Mouse (Mus musculus) limb, embryonic 15.5 days (tissue): ENCODE measurements around the gene Mettl3. TPM values are rescaled to one million over a fixed set of nuclear protein-coding genes. Genes with fewer than 3 reads are reported as not detected.

Experiments
- ATAC-seq: fragments of 200-750 bp; cut with Nextera tagmentation; 2 replicates; pipeline ENCODE4 v1.8.0; 2017; ENCODE audit warnings: low read depth, moderate TSS enrichment; ENCODE audit not compliant: insufficient number of reproducible peaks, low FRiP score, low TSS enrichment
- H3K27ac ChIP-seq: fragments of 300-500 bp; sonication (generic); 2 replicates; pipeline ENCODE4 v1.5.1; 2015; ENCODE audit warnings: moderate library complexity, mild to moderate bottlenecking, inconsistent platforms
- H3K27me3 ChIP-seq: fragments of 300-500 bp; sonication (generic); 2 replicates; pipeline ENCODE4 v1.6.1; 2015; ENCODE audit warnings: inconsistent platforms
- H3K36me3 ChIP-seq: fragments of 300-500 bp; sonication (generic); 2 replicates; pipeline ENCODE4 v1.6.1; 2015; ENCODE audit warnings: inconsistent platforms
- H3K4me1 ChIP-seq: fragments of 300-500 bp; sonication (generic); 2 replicates; pipeline ENCODE4 v1.6.1; 2015; ENCODE audit warnings: inconsistent platforms
- H3K4me2 ChIP-seq: fragments of 300-500 bp; sonication (generic); 2 replicates; pipeline ENCODE4 v1.6.1; 2015; ENCODE audit warnings: mild to moderate bottlenecking, inconsistent platforms
- H3K4me3 ChIP-seq: fragments of 300-500 bp; sonication (generic); 2 replicates; pipeline ENCODE4 v1.5.1; 2015; ENCODE audit warnings: mild to moderate bottlenecking, inconsistent platforms
- H3K9ac ChIP-seq: fragments of 300-500 bp; sonication (generic); 2 replicates; pipeline ENCODE4 v1.6.1; 2015; ENCODE audit warnings: inconsistent platforms
- H3K9me3 ChIP-seq: fragments of 300-500 bp; sonication (generic); 2 replicates; pipeline ENCODE4 v1.6.1; 2016; ENCODE audit warnings: inconsistent platforms
- WGBS: fragments of 180-500 bp; shearing (Covaris S2); methylation state at CpG from one replicate; pipeline ENCODE4 v1.1.7; 2015; 5-methylcytosine and 5-hydroxymethylcytosine counted together
- polyA plus RNA-seq: library from polyadenylated mRNA; unstranded; fragments of >200 nt; fragmentation: Nextera tagmentation; extraction: Ambion mirVana; gene quantifications from 2 replicates; pipeline ENCODE4 v1.2.1, GENCODE M21; 2015

The Mettl3 gene
- polyA plus RNA-seq, 1 experiment from 2014 or later, result 36.6 TPM

- ATAC-seq, result peak; percentile 9; the same call in 1 of the 2 replicates
- Histone ChIP-seq H3K9ac (peak overlapping the region; percentile 79), H3K4me3 (peak overlapping the region; percentile 87), H3K27ac (peak overlapping the region; percentile 90), H3K4me1 (peaks cover 5% of the 10 kb centered on the region), H3K4me2 (peak overlapping the region; percentile 54), H3K9me3 (no peaks in the 10 kb centered on the region), H3K36me3 (peaks cover 15% of the 10 kb centered on the region), H3K27me3 (no peaks in the 10 kb centered on the region)
- under 1% methylated on average over 21 of the region's 21 CpGs for WGBS
Observed at GRCm38 (mm10) chr14:52279747-52280120, 25.2 kb downstream of the Mettl3 start.

GRCm38 (mm10) chr14:52278932-52279746 is 25.8 kb downstream of the Mettl3 start, which contains the start of the genes Tox4 and Rab2b:
Gene Tox4, plus strand, starts transcription at chr14:52279146.
Gene Rab2b, minus strand, starts transcription at chr14:52279545.
- H3K9me3 ChIP-seq, result no peaks in the 10 kb centered on the region
- peak; percentile 98 for ATAC-seq
- H3K4me1 ChIP-seq, result peaks cover 5% of the 10 kb centered on the region
- H3K27me3 ChIP-seq, result no peaks in the 10 kb centered on the region
- H3K4me3 ChIP-seq, result peak within 1 kb of the TSS; percentile 87
- WGBS, result under 1% methylated on average over 66 of the region's 66 CpGs
- H3K27ac ChIP-seq, result peak within 1 kb of the TSS; percentile 90
- H3K36me3 ChIP-seq, result peaks cover 17% of the 10 kb centered on the region
- H3K9ac ChIP-seq, result peak within 1 kb of the TSS; percentile 79
- peak within 1 kb of the TSS; percentile 56 for H3K4me2 ChIP-seq

- Histone ChIP-seq H3K4me2 (no peak overlapping the region), H3K27ac (no peak overlapping the region), H3K36me3 (peaks cover 27% of the 10 kb centered on the region), H3K9ac (no peak overlapping the region), H3K4me1 (peaks cover 5% of the 10 kb centered on the region), H3K27me3 (no peaks in the 10 kb centered on the region), H3K9me3 (no peaks in the 10 kb centered on the region), H3K4me3 (no peak overlapping the region)
- 94% methylated on average over 4 of the region's 4 CpGs for WGBS
- ATAC-seq, result no peak
Observed at GRCm38 (mm10) chr14:52277210-52277609, 27.7 kb downstream of the Mettl3 start.

- Histone ChIP-seq H3K36me3 (peaks cover 34% of the 10 kb centered on the region), H3K4me3 (no peak overlapping the region), H3K27me3 (no peaks in the 10 kb centered on the region), H3K27ac (no peak overlapping the region), H3K9ac (no peak overlapping the region), H3K9me3 (no peaks in the 10 kb centered on the region), H3K4me2 (no peak overlapping the region), H3K4me1 (no peaks in the 10 kb centered on the region)
- 67% methylated on average over 3 of the region's 3 CpGs for WGBS
- ATAC-seq, result no peak
Observed at GRCm38 (mm10) chr14:52272781-52273180, 32.1 kb downstream of the Mettl3 start.

- WGBS, result under 1% methylated on average over 54 of the region's 54 CpGs
- Histone ChIP-seq H3K9me3 (no peaks in the 10 kb centered on the region), H3K36me3 (peaks cover 10% of the 10 kb centered on the region; the same call in 1 of the 2 replicates), H3K27me3 (no peaks in the 10 kb centered on the region), H3K4me3 (peak within 1 kb of the TSS; percentile 86), H3K4me2 (peak within 1 kb of the TSS; percentile 67), H3K4me1 (peaks cover 8% of the 10 kb centered on the region), H3K9ac (peak within 1 kb of the TSS; percentile 70), H3K27ac (peak within 1 kb of the TSS; percentile 92)
- ATAC-seq, result peak; percentile 100
Observed at GRCm38 (mm10) chr14:52257484-52258213, 47.3 kb downstream of the Mettl3 start, which contains the start of gene Chd8. Gene Chd8, minus strand, starts transcription at chr14:52257780.

GRCm38 (mm10) chr14:52256311-52257175 is 48.4 kb downstream of the Mettl3 start:
- peak overlapping the region; percentile 92 for H3K27ac ChIP-seq
- no peaks in the 10 kb centered on the region for H3K9me3 ChIP-seq
- no peak for ATAC-seq
- peak overlapping the region; percentile 67 for H3K4me2 ChIP-seq
- WGBS, result 6% methylated on average over 18 of the region's 18 CpGs
- H3K9ac ChIP-seq, result peak overlapping the region; percentile 70
- H3K4me3 ChIP-seq, result peak overlapping the region; percentile 86
- no peaks in the 10 kb centered on the region for H3K27me3 ChIP-seq
- peaks cover 8% of the 10 kb centered on the region for H3K4me1 ChIP-seq
- peaks cover 4% of the 10 kb centered on the region; the same call in 1 of the 2 replicates for H3K36me3 ChIP-seq

- ATAC-seq, result no peak
- no peak overlapping the region for H3K9ac ChIP-seq
- no peaks in the 10 kb centered on the region for H3K27me3 ChIP-seq
- no peaks in the 10 kb centered on the region for H3K9me3 ChIP-seq
- H3K4me3 ChIP-seq, result no peak overlapping the region
- H3K4me2 ChIP-seq, result no peak overlapping the region
- no peak overlapping the region for H3K27ac ChIP-seq
- H3K36me3 ChIP-seq, result peaks cover 3% of the 10 kb centered on the region; the same call in 1 of the 2 replicates
- 76% methylated on average over 4 of the region's 4 CpGs for WGBS
- peaks cover 13% of the 10 kb centered on the region; the same call in 1 of the 2 replicates for H3K4me1 ChIP-seq
Observed at GRCm38 (mm10) chr14:52246129-52246528, 58.8 kb downstream of the Mettl3 start.

Other genes with a start within 250 kb of the Mettl3 start
- gene Hnrnpc, start 201.1 kb downstream of the Mettl3 start, polyA plus RNA-seq, result 520 and 558 TPM in 2 replicates
- gene Rpgrip1, start 194.4 kb downstream of the Mettl3 start, polyA plus RNA-seq, result 55.9 and 59.3 TPM in 2 replicates
- gene Supt16, start 107.7 kb downstream of the Mettl3 start, polyA plus RNA-seq, result 47.4 and 51.4 TPM in 2 replicates
- gene Chd8, start 47.3 kb downstream of the Mettl3 start, polyA plus RNA-seq, result 27.5 and 31.9 TPM in 2 replicates
- gene Tox4, start 26.0 kb downstream of the Mettl3 start, polyA plus RNA-seq, result 41.8 and 45.8 TPM in 2 replicates
- gene Rab2b, start 25.6 kb downstream of the Mettl3 start, polyA plus RNA-seq, result 24.0 and 25.0 TPM in 2 replicates
- 13.3 and 15.2 TPM in 2 replicates for gene Sall2, start 23.6 kb upstream of the Mettl3 start, polyA plus RNA-seq
- not detected in 2 replicates for gene Olfr1513, start 51.3 kb upstream of the Mettl3 start, polyA plus RNA-seq
- gene Olfr1512, start 74.0 kb upstream of the Mettl3 start, polyA plus RNA-seq, result not detected in 2 replicates
- gene Olfr1511, start 92.3 kb upstream of the Mettl3 start, polyA plus RNA-seq, result not detected in 2 replicates
- not detected in 2 replicates for gene Olfr1510, start 109.2 kb upstream of the Mettl3 start, polyA plus RNA-seq
- not detected in 2 replicates for gene Olfr1509, start 137.9 kb upstream of the Mettl3 start, polyA plus RNA-seq
- not detected in 2 replicates for gene Olfr1508, start 162.4 kb upstream of the Mettl3 start, polyA plus RNA-seq
- gene Olfr1507, start 190.6 kb upstream of the Mettl3 start, polyA plus RNA-seq, result 0.37 TPM in 1 of 2 replicates, not detected in the other